Mouse (Mus musculus): ENCODE measurements around the gene Ffar1. TPM values are rescaled to one million over a fixed set of nuclear protein-coding genes. Genes with fewer than 3 reads are reported as not detected.

The Ffar1 gene
- polyA plus RNA-seq, 1 experiment from 2014 or later, result not detected

DNA sequence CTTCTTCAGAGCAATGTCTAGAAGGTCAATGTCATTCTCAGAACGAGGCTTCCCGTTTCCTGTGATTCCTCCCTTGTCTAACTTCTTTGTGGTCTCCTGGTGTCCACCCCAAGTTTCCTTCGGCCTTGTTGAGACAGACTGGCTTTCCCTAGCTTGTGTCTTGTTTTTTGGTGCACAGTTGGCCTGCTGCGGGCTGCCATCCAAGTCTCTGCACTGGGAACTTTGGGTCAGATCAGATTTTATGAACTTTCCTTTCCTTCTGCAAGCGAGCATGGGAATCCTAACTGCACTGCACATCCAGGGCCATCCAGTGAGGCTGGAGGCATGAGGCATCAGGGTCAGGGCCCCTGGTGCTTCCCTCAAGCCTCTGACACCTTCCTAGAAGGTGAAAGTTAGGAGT is 39.8 kb downstream of the Ffar1 start:
- H3K4me2 ChIP-seq (replicated peaks), result no peak overlapping the region
- ATAC-seq (replicated peaks), result no peak
- no peak overlapping the region for H3K27ac ChIP-seq (replicated peaks)
- WGBS, result 74% methylated on average over 5 of the region's 5 CpGs
- H3K9ac ChIP-seq (replicated peaks), result no peak overlapping the region
- no peaks in the 10 kb centered on the region for H3K9me3 ChIP-seq
- H3K4me3 ChIP-seq, result no peak overlapping the region
- H3K27me3 ChIP-seq, result no peaks in the 10 kb centered on the region
- no peaks in the 10 kb centered on the region for H3K36me3 ChIP-seq
- no peaks in the 10 kb centered on the region for H3K4me1 ChIP-seq

DNA sequence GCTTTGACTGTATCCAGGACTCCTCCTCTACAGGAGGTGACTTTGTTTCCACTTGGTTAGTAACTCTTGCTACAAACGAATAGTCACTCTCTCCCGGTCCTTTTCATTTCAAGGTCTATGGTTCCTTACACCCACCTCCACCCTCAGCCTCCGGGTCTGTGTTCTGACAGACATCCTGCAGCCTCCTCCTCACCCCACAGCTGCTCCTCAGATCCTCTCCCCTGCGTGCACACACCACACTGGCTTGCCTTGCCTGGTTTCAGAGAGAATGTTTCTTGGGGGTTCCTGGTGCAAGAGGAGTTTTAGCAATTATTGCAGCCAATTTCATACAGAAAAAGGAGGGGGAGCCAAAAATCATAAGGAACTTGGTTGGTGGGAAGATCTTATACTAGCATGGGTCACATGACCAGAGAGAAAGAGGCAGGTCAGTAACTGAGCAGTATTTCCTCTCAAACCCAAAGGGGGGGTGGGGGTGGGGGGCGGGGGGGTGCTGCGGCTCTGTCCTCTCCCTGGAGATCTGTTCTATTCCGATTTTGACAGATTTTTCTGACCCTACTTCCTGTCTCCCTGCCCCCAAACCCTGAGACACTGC is 40.4 kb downstream of the Ffar1 start:
- no peak for ATAC-seq (replicated peaks)
- H3K27me3 ChIP-seq, result no peaks in the 10 kb centered on the region
- WGBS, result 68% methylated on average over 7 of the region's 7 CpGs
- no peak overlapping the region for H3K27ac ChIP-seq (replicated peaks)
- H3K9me3 ChIP-seq, result no peaks in the 10 kb centered on the region
- H3K4me1 ChIP-seq, result no peaks in the 10 kb centered on the region
- no peak overlapping the region for H3K4me2 ChIP-seq (replicated peaks)
- H3K36me3 ChIP-seq, result no peaks in the 10 kb centered on the region
- no peak overlapping the region for H3K9ac ChIP-seq (replicated peaks)
- H3K4me3 ChIP-seq, result no peak overlapping the region

DNA sequence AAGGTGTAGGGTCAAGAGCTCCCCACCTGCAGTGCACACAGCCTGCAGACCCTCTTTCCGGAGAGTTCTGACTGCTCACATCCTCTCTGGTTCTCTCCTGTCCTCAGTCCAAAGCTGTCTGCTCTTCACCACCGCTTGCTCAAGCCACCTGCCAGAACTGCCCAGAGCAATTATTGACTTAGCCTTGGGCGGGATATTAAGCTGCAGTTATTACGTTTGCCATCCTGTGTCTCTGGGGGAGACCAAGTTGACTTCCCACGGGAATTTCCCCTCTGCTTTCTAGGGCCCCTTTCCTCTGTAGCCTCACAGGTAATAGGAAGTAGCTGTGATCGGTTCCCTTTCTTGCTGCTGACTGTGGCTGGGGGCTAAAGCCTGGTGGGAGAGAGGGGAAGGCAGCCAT is 41.2 kb downstream of the Ffar1 start:
- H3K4me2 ChIP-seq (replicated peaks), result no peak overlapping the region
- no peak for ATAC-seq (replicated peaks)
- H3K9ac ChIP-seq (replicated peaks), result no peak overlapping the region
- H3K4me1 ChIP-seq, result no peaks in the 10 kb centered on the region
- no peak overlapping the region for H3K4me3 ChIP-seq
- WGBS, result 78% methylated on average over 6 of the region's 6 CpGs
- H3K27me3 ChIP-seq, result no peaks in the 10 kb centered on the region
- no peaks in the 10 kb centered on the region for H3K9me3 ChIP-seq
- no peak overlapping the region for H3K27ac ChIP-seq (replicated peaks)
- H3K36me3 ChIP-seq, result no peaks in the 10 kb centered on the region

DNA sequence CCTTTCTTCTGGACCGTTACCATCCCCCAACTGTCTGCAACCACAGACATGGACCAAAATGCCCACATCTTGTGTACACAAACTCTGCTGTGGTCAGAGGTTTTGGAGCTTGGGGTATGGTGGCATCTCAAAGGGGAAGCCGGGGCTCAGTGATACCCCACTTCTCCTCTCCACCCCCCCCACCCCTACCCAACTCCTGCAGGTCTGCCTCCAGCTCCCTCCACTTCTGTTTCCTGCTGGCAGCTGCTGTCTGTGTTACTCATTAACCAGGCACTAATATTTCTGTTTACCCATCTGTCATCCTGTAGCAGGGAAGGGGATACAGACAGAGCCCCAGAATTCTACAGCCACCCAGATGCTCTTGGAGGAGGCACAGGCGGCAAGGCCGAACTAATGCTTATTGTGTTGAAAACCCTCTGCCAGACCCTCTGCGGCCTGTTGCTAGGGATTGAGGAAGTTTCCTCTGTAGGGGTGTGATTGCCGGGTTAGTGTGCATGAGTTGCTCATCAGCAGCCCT is 49.0 kb downstream of the Ffar1 start:
- H3K4me2 ChIP-seq (replicated peaks), result no peak overlapping the region
- H3K9ac ChIP-seq (replicated peaks), result no peak overlapping the region
- no peaks in the 10 kb centered on the region for H3K36me3 ChIP-seq
- WGBS, result 66% methylated on average over 6 of the region's 6 CpGs
- no peak overlapping the region for H3K4me3 ChIP-seq
- no peaks in the 10 kb centered on the region for H3K27me3 ChIP-seq
- H3K9me3 ChIP-seq, result no peaks in the 10 kb centered on the region
- H3K4me1 ChIP-seq, result no peaks in the 10 kb centered on the region
- ATAC-seq (replicated peaks), result no peak
- H3K27ac ChIP-seq (replicated peaks), result no peak overlapping the region

DNA sequence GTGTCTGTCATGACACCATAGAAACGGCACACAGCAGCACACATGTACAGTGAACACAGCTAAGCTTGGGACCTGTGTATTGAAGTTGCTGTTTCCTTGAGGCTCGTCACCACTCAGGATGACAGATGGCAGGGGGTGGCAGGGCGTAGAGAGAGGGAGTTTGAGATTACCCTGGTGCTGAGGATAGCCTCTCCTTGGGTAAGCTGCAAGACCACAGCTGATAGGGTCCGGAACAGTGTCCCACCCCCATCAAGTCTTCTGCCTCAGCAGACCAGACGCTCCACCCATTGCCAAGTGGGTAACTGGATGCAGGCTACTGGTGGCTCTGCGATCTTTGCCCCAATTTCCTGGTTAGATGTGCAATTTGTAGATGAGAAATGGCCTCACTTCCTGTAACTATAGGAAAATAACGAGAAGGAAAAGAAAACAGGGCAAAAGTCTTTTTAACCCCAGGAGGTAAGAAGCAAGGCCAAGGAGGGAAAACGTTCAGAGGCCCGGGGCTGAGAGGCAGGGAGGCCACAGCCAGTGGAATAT is 49.5 kb downstream of the Ffar1 start:
- Histone ChIP-seq H3K4me3 (no peak overlapping the region), H3K27ac (replicated peaks) (no peak overlapping the region), H3K4me2 (replicated peaks) (no peak overlapping the region), H3K27me3 (no peaks in the 10 kb centered on the region), H3K4me1 (no peaks in the 10 kb centered on the region), H3K36me3 (no peaks in the 10 kb centered on the region), H3K9ac (replicated peaks) (no peak overlapping the region), H3K9me3 (no peaks in the 10 kb centered on the region)
- 73% methylated on average over 9 of the region's 9 CpGs for WGBS
- ATAC-seq (replicated peaks), result no peak

DNA sequence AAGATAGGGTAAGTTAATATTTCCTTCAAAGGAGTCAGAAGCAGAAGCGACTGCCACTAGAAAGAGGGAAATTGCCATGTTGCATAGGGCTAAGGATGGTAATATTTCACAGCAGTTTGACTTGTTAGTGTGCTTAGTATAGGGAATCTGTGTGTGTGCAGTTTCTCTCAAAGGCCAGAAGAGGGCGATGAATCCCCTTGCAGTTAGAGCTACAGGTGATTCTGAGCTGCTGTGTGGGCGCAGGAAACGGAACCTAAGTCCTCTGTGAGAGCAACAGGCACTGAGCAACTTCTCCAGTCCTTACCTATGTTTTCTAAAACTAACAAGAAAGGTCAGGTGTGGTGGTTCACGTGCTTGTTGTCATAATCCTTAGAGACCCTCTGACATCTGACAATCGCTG is 51.0 kb downstream of the Ffar1 start:
- Histone ChIP-seq H3K36me3 (no peaks in the 10 kb centered on the region), H3K9me3 (no peaks in the 10 kb centered on the region), H3K4me3 (no peak overlapping the region), H3K4me2 (replicated peaks) (no peak overlapping the region), H3K4me1 (no peaks in the 10 kb centered on the region), H3K9ac (replicated peaks) (no peak overlapping the region), H3K27ac (replicated peaks) (no peak overlapping the region), H3K27me3 (no peaks in the 10 kb centered on the region)
- no peak for ATAC-seq (replicated peaks)
- 51% methylated on average over 6 of the region's 6 CpGs for WGBS

Other genes with a start within 250 kb of the Ffar1 start
- 0.11 and 0.47 TPM in 2 replicates for gene Upk1a, start 248.7 kb downstream of the Ffar1 start, polyA plus RNA-seq (2015; fragmentation: Nextera tagmentation; extraction: Ambion mirVana)
- gene Cox6b1, start 235.4 kb downstream of the Ffar1 start, polyA plus RNA-seq (2015; fragmentation: Nextera tagmentation; extraction: Ambion mirVana), result 899 and 915 TPM in 2 replicates
- gene Etv2, start 225.7 kb downstream of the Ffar1 start, polyA plus RNA-seq (2015; fragmentation: Nextera tagmentation; extraction: Ambion mirVana), result not detected in 2 replicates
- 167 and 169 TPM in 2 replicates for gene Rbm42, start 211.2 kb downstream of the Ffar1 start, polyA plus RNA-seq (2015; fragmentation: Nextera tagmentation; extraction: Ambion mirVana)
- 36.2 and 38.3 TPM in 2 replicates for gene Haus5, start 196.6 kb downstream of the Ffar1 start, polyA plus RNA-seq (2015; fragmentation: Nextera tagmentation; extraction: Ambion mirVana)
- not detected in 2 replicates for gene Pmis2, start 190.0 kb downstream of the Ffar1 start, polyA plus RNA-seq (2015; fragmentation: Nextera tagmentation; extraction: Ambion mirVana)
- not detected in 2 replicates for gene 2200002J24Rik, start 162.6 kb downstream of the Ffar1 start, polyA plus RNA-seq (2015; fragmentation: Nextera tagmentation; extraction: Ambion mirVana)
- gene Atp4a, start 149.4 kb downstream of the Ffar1 start, polyA plus RNA-seq (2015; fragmentation: Nextera tagmentation; extraction: Ambion mirVana), result 1.1 and 1.9 TPM in 2 replicates
- 197 and 199 TPM in 2 replicates for gene Tmem147, start 132.0 kb downstream of the Ffar1 start, polyA plus RNA-seq (2015; fragmentation: Nextera tagmentation; extraction: Ambion mirVana)
- 1.1 TPM in 2 replicates for gene Gapdhs, start 117.9 kb downstream of the Ffar1 start, polyA plus RNA-seq (2015; fragmentation: Nextera tagmentation; extraction: Ambion mirVana)
- gene Sbsn, start 110.1 kb downstream of the Ffar1 start, polyA plus RNA-seq (2015; fragmentation: Nextera tagmentation; extraction: Ambion mirVana), result 1.6 and 2.0 TPM in 2 replicates
- gene Dmkn, start 97.8 kb downstream of the Ffar1 start, polyA plus RNA-seq (2015; fragmentation: Nextera tagmentation; extraction: Ambion mirVana), result 0.26 and 0.74 TPM in 2 replicates
- 1.3 TPM in 1 of 2 replicates, not detected in the other for gene Krtdap, start 73.7 kb downstream of the Ffar1 start, polyA plus RNA-seq (2015; fragmentation: Nextera tagmentation; extraction: Ambion mirVana)
- gene Ffar2, start 37.8 kb downstream of the Ffar1 start, polyA plus RNA-seq (2015; fragmentation: Nextera tagmentation; extraction: Ambion mirVana), result 0.17 and 0.24 TPM in 2 replicates
- gene Ffar3, start 5.4 kb downstream of the Ffar1 start, polyA plus RNA-seq (2015; fragmentation: Nextera tagmentation; extraction: Ambion mirVana), result not detected in 2 replicates
- not detected in 2 replicates for gene Cd22, start 18.8 kb upstream of the Ffar1 start, polyA plus RNA-seq (2015; fragmentation: Nextera tagmentation; extraction: Ambion mirVana)
- 0.77 and 1.0 TPM in 2 replicates for gene Mag, start 53.3 kb upstream of the Ffar1 start, polyA plus RNA-seq (2015; fragmentation: Nextera tagmentation; extraction: Ambion mirVana)
- gene Hamp2, start 63.1 kb upstream of the Ffar1 start, polyA plus RNA-seq (2015; fragmentation: Nextera tagmentation; extraction: Ambion mirVana), result not detected in 2 replicates
- gene Hamp, start 82.5 kb upstream of the Ffar1 start, polyA plus RNA-seq (2015; fragmentation: Nextera tagmentation; extraction: Ambion mirVana), result not detected in 2 replicates
- gene Usf2, start 95.2 kb upstream of the Ffar1 start, polyA plus RNA-seq (2015; fragmentation: Nextera tagmentation; extraction: Ambion mirVana), result 24.8 and 28.9 TPM in 2 replicates
- gene Lsr, start 111.9 kb upstream of the Ffar1 start, polyA plus RNA-seq (2015; fragmentation: Nextera tagmentation; extraction: Ambion mirVana), result 16.0 and 20.0 TPM in 2 replicates
- 0.34 and 0.62 TPM in 2 replicates for gene Fam187b, start 112.2 kb upstream of the Ffar1 start, polyA plus RNA-seq (2015; fragmentation: Nextera tagmentation; extraction: Ambion mirVana)
- gene Fxyd5, start 180.9 kb upstream of the Ffar1 start, polyA plus RNA-seq (2015; fragmentation: Nextera tagmentation; extraction: Ambion mirVana), result 13.4 and 14.7 TPM in 2 replicates
- gene Fxyd7, start 189.9 kb upstream of the Ffar1 start, polyA plus RNA-seq (2015; fragmentation: Nextera tagmentation; extraction: Ambion mirVana), result 49.2 and 60.4 TPM in 2 replicates
- 8.2 and 14.7 TPM in 2 replicates for gene Fxyd1, start 195.6 kb upstream of the Ffar1 start, polyA plus RNA-seq (2015; fragmentation: Nextera tagmentation; extraction: Ambion mirVana)
- gene Lgi4, start 197.8 kb upstream of the Ffar1 start, polyA plus RNA-seq (2015; fragmentation: Nextera tagmentation; extraction: Ambion mirVana), result 0.20 and 0.26 TPM in 2 replicates
- gene Fxyd3, start 215.1 kb upstream of the Ffar1 start, polyA plus RNA-seq (2015; fragmentation: Nextera tagmentation; extraction: Ambion mirVana), result not detected in 2 replicates

Data from forebrain, embryonic 15.5 days (tissue).